Mouse (Mus musculus): ENCODE data around the gene Mc3r.
A peak's percentile ranks its signal among the peaks of the same experiment; 100 is the strongest.

GRCm38 (mm10) chr2:172221656-172222393 is 26.5 kb upstream of the Mc3r start:
- TF ChIP-seq CTCF (IDR thresholded peaks at IDR 0.05; ENCODE audit: extremely low read depth, insufficient read depth, insufficient read length, insufficient replicate concordance) (peak; percentile 93), POLR2A (IDR thresholded peaks at IDR 0.05; ENCODE audit: low read depth, low read length) (no peak)
